Mouse (Mus musculus): Measurements from ENCODE around the gene Phf21a. TPM values are rescaled to one million over a fixed set of nuclear protein-coding genes. Genes with fewer than 3 reads are reported as not detected.
A peak's percentile ranks its signal among the peaks of the same experiment; 100 is the strongest.

Phf21a gene
- polyA plus RNA-seq, 1 experiment from 2014 or later: 36.7 TPM

- DNase-seq (ENCODE audit: low spot score): peak; percentile 57
- Histone ChIP-seq H3K4me1 (peaks cover 75% of the 10 kb centered on the region), H3K27ac (replicated peaks) (peak within 1 kb of the TSS; percentile 91), H3K4me3 (peak within 1 kb of the TSS; percentile 80), H3K36me3 (peaks cover 31% of the 10 kb centered on the region), H3K27me3 (ENCODE audit: low read depth, poor library complexity, severe bottlenecking) (0 out of 2 replicates have a peak, but pooled peaks cover 5% of the 10 kb centered on the region), H3K9me3 (replicated peaks) (no peaks in the 10 kb centered on the region)
- 7% methylated on average over 54 of the region's 59 CpGs for WGBS
Measured at GRCm38 (mm10) chr2:92401091-92401561, 308.2 kb downstream of the Phf21a start, which contains the start of gene Mapk8ip1. Gene Mapk8ip1, minus strand, starts transcription at chr2:92401263.

- Histone ChIP-seq H3K27me3 (ENCODE audit: low read depth, poor library complexity, severe bottlenecking) (0 out of 2 replicates have a peak, but pooled peaks cover 5% of the 10 kb centered on the region), H3K27ac (replicated peaks) (peak overlapping the region; percentile 2; the same call in 1 of the 2 replicates), H3K36me3 (peaks cover 48% of the 10 kb centered on the region), H3K4me1 (peaks cover 62% of the 10 kb centered on the region), H3K9me3 (replicated peaks) (no peaks in the 10 kb centered on the region), H3K4me3 (no peak overlapping the region)
- DNase-seq (ENCODE audit: low spot score): no peak
- 80% methylated on average over 4 of the region's 4 CpGs for WGBS
Measured at GRCm38 (mm10) chr2:92402591-92403326, 309.8 kb downstream of the Phf21a start.

GRCm38 (mm10) chr2:92403776-92404319 is 310.9 kb downstream of the Phf21a start:
- peaks cover 59% of the 10 kb centered on the region for H3K36me3 ChIP-seq
- DNase-seq (ENCODE audit: low spot score): no peak
- H3K9me3 ChIP-seq (replicated peaks): no peaks in the 10 kb centered on the region
- no peak overlapping the region for H3K27ac ChIP-seq (replicated peaks)
- 0 out of 2 replicates have a peak, but pooled peaks cover 5% of the 10 kb centered on the region for H3K27me3 ChIP-seq (ENCODE audit: low read depth, poor library complexity, severe bottlenecking)
- WGBS: 92% methylated on average over 5 of the region's 5 CpGs
- H3K4me3 ChIP-seq: no peak overlapping the region
- H3K4me1 ChIP-seq: peaks cover 53% of the 10 kb centered on the region

- 0 out of 2 replicates have a peak, but pooled peaks cover 5% of the 10 kb centered on the region for H3K27me3 ChIP-seq (ENCODE audit: low read depth, poor library complexity, severe bottlenecking)
- H3K4me1 ChIP-seq: peaks cover 45% of the 10 kb centered on the region
- H3K4me3 ChIP-seq: no peak overlapping the region
- H3K36me3 ChIP-seq: peaks cover 67% of the 10 kb centered on the region
- no peaks in the 10 kb centered on the region for H3K9me3 ChIP-seq (replicated peaks)
- H3K27ac ChIP-seq (replicated peaks): peak overlapping the region; percentile 50; the same call in 1 of the 2 replicates
- WGBS: 88% methylated on average over 6 of the region's 6 CpGs
- DNase-seq (ENCODE audit: low spot score): no peak
Measured at GRCm38 (mm10) chr2:92404737-92405136, 311.8 kb downstream of the Phf21a start.

GRCm38 (mm10) chr2:92405687-92406086 is 312.8 kb downstream of the Phf21a start:
- Histone ChIP-seq H3K4me3 (no peak overlapping the region), H3K4me1 (peaks cover 36% of the 10 kb centered on the region), H3K9me3 (replicated peaks) (no peaks in the 10 kb centered on the region), H3K27ac (replicated peaks) (peak overlapping the region; percentile 50; the same call in 1 of the 2 replicates), H3K27me3 (ENCODE audit: low read depth, poor library complexity, severe bottlenecking) (no peaks in the 10 kb centered on the region), H3K36me3 (peaks cover 77% of the 10 kb centered on the region)
- 93% methylated on average over 7 of the region's 7 CpGs for WGBS
- DNase-seq (ENCODE audit: low spot score): no peak

GRCm38 (mm10) chr2:92408309-92409045 is 315.6 kb downstream of the Phf21a start:
- Histone ChIP-seq H3K4me1 (peaks cover 14% of the 10 kb centered on the region; the same call in 1 of the 2 replicates), H3K36me3 (peaks cover 100% of the 10 kb centered on the region), H3K9me3 (replicated peaks) (no peaks in the 10 kb centered on the region), H3K4me3 (no peak overlapping the region), H3K27ac (replicated peaks) (no peak overlapping the region), H3K27me3 (ENCODE audit: low read depth, poor library complexity, severe bottlenecking) (no peaks in the 10 kb centered on the region)
- no peak for DNase-seq (ENCODE audit: low spot score)
- WGBS: 90% methylated on average over 18 of the region's 18 CpGs

GRCm38 (mm10) chr2:92411705-92412104 is 318.8 kb downstream of the Phf21a start:
- H3K27me3 ChIP-seq (ENCODE audit: low read depth, poor library complexity, severe bottlenecking): no peaks in the 10 kb centered on the region
- no peak for DNase-seq (ENCODE audit: low spot score)
- H3K36me3 ChIP-seq: peaks cover 100% of the 10 kb centered on the region
- no peak overlapping the region for H3K27ac ChIP-seq (replicated peaks)
- H3K9me3 ChIP-seq (replicated peaks): no peaks in the 10 kb centered on the region
- 92% methylated on average over 10 of the region's 10 CpGs for WGBS
- no peak overlapping the region for H3K4me3 ChIP-seq
- no peaks in the 10 kb centered on the region for H3K4me1 ChIP-seq

MicroRNAs within 50 kb of the gene (microRNA counts, 519-probe panel; counts per million panel counts)
- microRNA mmu-miR-1955: 2,200 counts per million, percentile 5 among the panel's probes with 10 or more counts

Small RNA genes within 50 kb of the gene (microRNA-seq; reads per million reads assigned to microRNA genes)
- gene Mir1955: 72.7 reads per million, percentile 46 among the genes with 10 or more reads in this experiment
- not detected for gene Mir7000

Other genes starting within 250 kb of the Phf21a start
- gene Chrm4, start 165.9 kb upstream of the Phf21a start, polyA plus RNA-seq (2016; fragmentation: Nextera tagmentation; extraction: Ambion mirVana): 0.81 and 1.0 TPM in 2 replicates
- gene Mdk, start 160.8 kb upstream of the Phf21a start, polyA plus RNA-seq (2016; fragmentation: Nextera tagmentation; extraction: Ambion mirVana): 1,290 and 1,659 TPM in 2 replicates
- gene Gm9821, start 147.4 kb upstream of the Phf21a start, polyA plus RNA-seq (2016; fragmentation: Nextera tagmentation; extraction: Ambion mirVana): 0.12 and 0.19 TPM in 2 replicates
- 28.3 and 35.0 TPM in 2 replicates for gene Dgkz, start 117.3 kb upstream of the Phf21a start, polyA plus RNA-seq (2016; fragmentation: Nextera tagmentation; extraction: Ambion mirVana)
- 0.96 and 1.6 TPM in 2 replicates for gene Creb3l1, start 68.6 kb upstream of the Phf21a start, polyA plus RNA-seq (2016; fragmentation: Nextera tagmentation; extraction: Ambion mirVana)

Measured in midbrain, embryonic 10.5 days (tissue).